Mouse (Mus musculus): ENCODE measurements around the gene Kdm2b. TPM values are rescaled to one million over a fixed set of nuclear protein-coding genes. Genes with fewer than 3 reads are reported as not detected.

Kdm2b gene
- total RNA-seq, 2 experiments from 2014 or later = 25.4 to 27.4 TPM

DNA sequence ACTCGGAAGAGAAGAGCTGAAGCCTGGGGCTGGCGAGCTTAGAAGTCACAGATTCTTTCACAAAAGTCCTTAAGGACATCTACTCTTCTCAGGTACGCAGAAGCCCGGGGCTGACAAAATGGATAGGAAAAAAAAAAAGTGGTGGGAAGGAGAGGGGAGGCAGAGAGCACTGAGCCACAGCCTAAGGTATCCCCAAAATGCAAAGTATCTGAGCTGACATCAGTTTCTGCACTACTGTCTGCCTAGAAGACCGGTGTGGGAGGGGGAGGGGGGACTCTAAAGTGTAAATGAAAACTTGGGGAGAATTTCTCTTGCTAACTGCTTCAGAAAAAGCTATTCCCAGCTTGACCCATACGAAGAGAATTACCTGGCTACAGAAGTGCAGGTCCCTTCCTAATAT lies 91.5 kb downstream of the Kdm2b start:
- Histone ChIP-seq H3K4me3 (no peak overlapping the region), H3K27ac (no peak overlapping the region)
- intact Hi-C loops (cut with DNase I) = no loop called here
- no peak for DNase-seq (ENCODE audit: extremely low spot score in 1 of 2, low spot score in 2 of 2)
- TF ChIP-seq CTCF (IDR thresholded peaks at IDR 0.05) = no peak

DNA sequence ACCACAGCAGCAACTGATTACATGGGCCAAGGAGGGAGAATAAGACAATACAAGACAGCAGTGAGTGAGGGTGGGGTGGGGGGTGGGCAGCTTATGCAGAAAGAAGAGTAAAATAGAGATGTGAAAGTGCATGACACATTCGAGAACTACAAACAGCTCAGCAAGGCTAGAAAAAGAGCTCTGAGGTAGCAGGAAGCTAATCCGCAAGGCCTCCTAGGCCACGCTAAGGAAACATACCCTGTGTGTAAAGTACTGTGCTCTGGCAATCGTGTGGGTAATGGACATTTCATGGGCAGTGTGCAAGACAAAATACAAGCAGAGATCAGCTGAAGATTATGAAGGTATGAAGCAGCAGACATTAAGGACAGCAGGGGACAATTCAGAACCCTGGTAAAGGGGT lies 94.8 kb downstream of the Kdm2b start:
- no peak for TF ChIP-seq CTCF (IDR thresholded peaks at IDR 0.05)
- intact Hi-C loops (cut with DNase I) = no loop called here
- Histone ChIP-seq H3K4me3 (no peak overlapping the region), H3K27ac (no peak overlapping the region)
- DNase-seq (ENCODE audit: extremely low spot score in 1 of 2, low spot score in 2 of 2) = no peak

DNA sequence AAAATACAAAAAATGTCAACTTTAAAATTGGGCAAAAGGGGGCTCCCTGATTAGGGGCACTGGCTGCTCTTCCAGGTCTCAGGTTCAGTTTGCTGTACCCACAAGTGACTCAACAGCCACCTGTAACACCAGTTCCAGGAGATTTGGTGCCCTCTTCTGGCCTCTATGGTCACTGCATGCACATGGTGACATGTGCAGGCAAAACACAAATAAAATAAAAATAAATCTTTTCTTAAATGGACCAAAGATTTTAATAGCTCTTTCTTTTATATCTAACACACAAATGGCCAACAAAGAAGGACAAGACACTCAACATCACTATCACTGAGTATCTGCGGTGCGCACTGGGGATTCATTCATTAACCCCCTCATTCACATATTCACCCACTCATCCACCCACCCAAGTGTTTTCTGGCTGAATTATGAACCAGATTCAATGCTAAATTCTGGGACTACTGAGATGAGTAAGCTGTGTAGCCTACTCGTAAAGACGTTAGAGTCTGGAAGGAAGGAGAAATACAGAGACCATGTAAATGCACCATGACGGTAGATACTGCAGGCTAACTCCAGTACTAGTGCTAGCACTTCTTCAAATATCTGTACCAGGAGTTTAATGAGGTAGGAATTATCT lies 95.5 kb downstream of the Kdm2b start:
- intact Hi-C loops (cut with DNase I) = no loop called here
- TF ChIP-seq CTCF (IDR thresholded peaks at IDR 0.05) = peak; percentile 77
- peak in 1 of 2 experiments; percentile 60 for DNase-seq (ENCODE audit: extremely low spot score in 1 of 2, low spot score in 2 of 2)
- Histone ChIP-seq H3K4me3 (no peak overlapping the region), H3K27ac (no peak overlapping the region)

DNA sequence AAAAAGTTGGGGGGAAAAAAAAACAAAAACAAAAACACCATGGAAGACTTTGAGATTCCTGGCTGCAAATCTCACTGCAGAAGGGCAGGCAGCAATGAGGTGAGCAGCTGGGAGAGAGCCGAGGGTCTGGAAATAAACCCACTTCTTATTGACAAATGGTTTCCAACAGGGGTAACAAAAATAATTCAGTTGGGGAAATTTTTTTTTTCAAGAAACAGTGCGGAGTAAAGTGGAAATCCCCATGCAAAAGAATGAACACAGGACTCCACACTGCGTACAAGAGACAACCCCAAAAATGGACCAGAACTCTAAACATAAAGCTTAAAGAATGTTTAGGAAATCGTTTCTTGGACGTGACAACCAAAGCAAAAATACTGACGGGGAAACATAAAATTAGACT lies 96.4 kb downstream of the Kdm2b start:
- TF ChIP-seq CTCF (IDR thresholded peaks at IDR 0.05) = no peak
- intact Hi-C loops (cut with DNase I) = no loop called here
- DNase-seq (ENCODE audit: extremely low spot score in 1 of 2, low spot score in 2 of 2) = no peak
- no peak overlapping the region for H3K27ac ChIP-seq
- no peak overlapping the region for H3K4me3 ChIP-seq

DNA sequence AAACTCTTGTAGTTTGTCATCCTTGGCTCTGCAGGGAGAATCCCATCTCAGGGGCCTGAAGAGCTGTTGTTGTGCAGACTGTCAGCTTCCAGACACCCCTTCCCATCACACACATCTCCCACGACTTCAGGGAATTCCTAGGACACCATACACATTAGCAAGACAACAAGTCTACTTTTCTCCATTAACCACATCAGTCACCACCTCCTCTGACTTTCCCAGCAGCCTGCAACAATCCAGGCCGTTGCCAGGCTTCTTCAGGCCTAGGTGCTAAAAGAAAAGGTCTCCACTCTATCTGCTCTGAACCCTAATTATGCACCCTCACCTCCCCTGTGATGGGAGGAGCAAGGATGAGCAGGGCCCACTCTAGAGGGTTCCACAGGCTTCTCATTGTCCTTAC lies 99.2 kb downstream of the Kdm2b start:
- no peak for TF ChIP-seq CTCF (IDR thresholded peaks at IDR 0.05)
- no peak overlapping the region for H3K4me3 ChIP-seq
- intact Hi-C loops (cut with DNase I) = no loop called here
- H3K27ac ChIP-seq = no peak overlapping the region
- DNase-seq (ENCODE audit: extremely low spot score in 1 of 2, low spot score in 2 of 2) = no peak

DNA sequence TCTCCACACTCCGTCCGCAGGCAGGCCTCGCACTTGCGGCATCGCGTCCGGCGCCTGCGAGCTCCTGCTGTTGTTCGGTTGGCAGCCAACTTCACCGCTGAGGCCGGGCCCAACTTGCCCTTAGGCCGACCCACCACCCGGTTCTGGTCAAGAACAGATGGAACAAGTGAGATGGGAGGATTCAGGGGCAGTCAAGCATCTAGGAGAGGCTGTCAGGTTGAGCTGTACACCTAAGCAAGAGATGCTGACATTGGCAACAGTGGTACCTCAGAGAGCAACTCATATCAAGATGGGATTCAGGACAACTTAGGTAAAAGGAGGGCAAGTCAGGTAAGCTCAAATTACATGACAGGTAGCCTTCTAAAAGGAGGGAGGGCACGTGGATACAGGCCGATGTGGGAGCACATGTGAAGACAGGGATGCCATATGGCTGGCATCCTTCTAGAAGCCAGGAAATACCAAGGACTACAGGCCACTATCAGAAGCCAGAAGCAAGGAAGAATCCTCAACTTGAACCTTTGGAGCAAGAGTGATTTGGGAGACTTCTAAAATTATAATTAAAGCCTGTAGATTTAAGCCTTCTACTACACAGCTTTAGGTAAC lies 100.9 kb downstream of the Kdm2b start:
- H3K4me3 ChIP-seq = no peak overlapping the region
- TF ChIP-seq CTCF (IDR thresholded peaks at IDR 0.05) = no peak
- intact Hi-C loops (cut with DNase I) = no loop called here

DNA sequence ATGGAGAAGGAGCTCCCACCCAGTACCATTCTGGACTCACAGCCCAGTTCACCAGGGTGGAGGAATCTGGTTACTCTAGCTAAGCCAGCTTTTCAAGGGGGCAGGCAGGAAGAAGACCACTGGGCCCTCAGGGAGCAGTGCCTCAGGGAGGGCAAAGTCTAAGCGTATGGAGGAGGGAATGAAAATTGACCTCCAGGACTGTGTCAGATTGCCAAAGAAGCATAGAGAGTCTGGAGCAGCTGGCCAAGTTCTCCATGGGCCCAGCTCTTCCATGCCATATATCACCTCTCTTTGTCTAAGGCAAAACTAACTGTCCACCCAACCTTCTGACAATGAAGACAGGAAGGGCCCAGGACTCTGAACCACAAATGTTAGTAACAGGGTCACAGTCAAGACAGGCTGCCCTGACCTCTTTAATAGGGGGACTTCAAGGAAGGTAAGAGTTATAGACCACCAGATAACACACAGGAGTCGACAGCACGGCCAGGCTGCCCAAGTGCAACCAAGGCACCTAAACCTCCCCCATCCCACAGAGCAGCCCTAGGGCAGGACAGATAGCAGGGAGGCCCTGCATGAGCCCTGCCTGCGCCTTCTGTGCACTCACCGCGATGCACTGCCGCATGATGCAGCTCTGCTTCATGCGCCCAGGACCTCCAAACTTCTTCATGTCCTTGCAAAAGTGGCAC lies 101.6 kb downstream of the Kdm2b start:
- Histone ChIP-seq H3K27ac (no peak overlapping the region), H3K4me3 (no peak overlapping the region)
- DNase-seq (ENCODE audit: extremely low spot score in 1 of 2, low spot score in 2 of 2) = no peak
- no peak for TF ChIP-seq CTCF (IDR thresholded peaks at IDR 0.05)
- intact Hi-C loops (cut with DNase I) = no loop called here

More for the DNA sequence above, 100.9 kb downstream of the Kdm2b start:
- DNase-seq (ENCODE audit: extremely low spot score in 1 of 2, low spot score in 2 of 2) = no peak
- no peak overlapping the region for H3K27ac ChIP-seq

DNA sequence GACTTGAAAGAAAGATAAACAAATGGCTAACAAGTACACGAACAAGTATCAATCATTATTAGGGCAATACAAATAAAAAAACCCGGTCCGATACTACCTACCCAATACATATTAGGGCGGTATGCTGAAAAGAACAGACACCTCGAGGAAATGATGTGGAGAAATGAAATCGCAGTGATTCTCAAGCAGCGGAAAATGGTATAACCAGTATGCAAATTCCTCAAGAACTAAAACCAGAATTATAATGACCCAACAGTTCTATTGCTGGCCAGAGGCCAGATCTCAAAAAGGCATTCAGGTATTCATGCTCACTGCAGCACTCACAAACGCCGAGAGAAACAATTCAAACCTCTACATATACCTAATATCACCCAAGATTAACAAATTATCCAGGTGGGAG lies 102.6 kb downstream of the Kdm2b start:
- H3K4me3 ChIP-seq = no peak overlapping the region
- no peak for TF ChIP-seq CTCF (IDR thresholded peaks at IDR 0.05)
- H3K27ac ChIP-seq = no peak overlapping the region
- intact Hi-C loops (cut with DNase I) = no loop called here
- DNase-seq (ENCODE audit: extremely low spot score in 1 of 2, low spot score in 2 of 2) = no peak

DNA sequence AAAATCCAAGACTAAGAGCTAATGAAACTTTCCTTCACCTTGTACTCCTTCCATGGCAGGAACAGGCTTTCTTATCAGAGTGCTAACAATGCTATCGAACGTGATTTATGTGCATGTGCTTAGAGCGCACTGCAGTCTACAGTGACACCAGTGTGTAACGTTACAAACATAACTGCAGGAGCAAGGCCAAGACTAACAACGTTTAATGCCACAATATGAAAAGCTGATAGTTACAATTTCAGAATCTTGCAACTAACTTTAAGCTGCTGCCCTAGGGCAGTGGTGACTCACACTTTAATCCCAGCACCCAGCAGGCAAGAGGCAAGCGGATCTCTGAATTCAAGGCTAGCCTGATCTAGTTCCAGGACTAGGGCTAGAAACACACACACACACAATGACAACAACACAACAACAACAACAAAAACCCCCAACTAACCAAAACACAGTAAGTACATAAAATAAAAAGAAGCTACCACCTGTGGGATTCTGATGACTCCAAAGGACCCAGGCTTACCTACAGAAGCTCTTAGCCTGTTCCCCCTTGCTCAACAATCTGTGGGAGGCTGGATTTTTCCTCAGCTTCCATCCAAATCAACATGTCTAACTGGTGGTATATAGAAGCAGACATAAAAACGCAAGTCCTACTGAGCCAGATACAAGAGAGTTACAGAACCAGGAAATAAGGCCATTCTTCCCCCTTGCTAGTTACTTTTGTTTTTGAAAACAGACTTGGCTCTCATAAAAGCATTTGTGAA lies 104.9 kb downstream of the Kdm2b start:
- no peak for TF ChIP-seq CTCF (IDR thresholded peaks at IDR 0.05)
- no peak overlapping the region for H3K27ac ChIP-seq
- intact Hi-C loops (cut with DNase I) = no loop called here
- DNase-seq (ENCODE audit: extremely low spot score in 1 of 2, low spot score in 2 of 2) = no peak
- no peak overlapping the region for H3K4me3 ChIP-seq

DNA sequence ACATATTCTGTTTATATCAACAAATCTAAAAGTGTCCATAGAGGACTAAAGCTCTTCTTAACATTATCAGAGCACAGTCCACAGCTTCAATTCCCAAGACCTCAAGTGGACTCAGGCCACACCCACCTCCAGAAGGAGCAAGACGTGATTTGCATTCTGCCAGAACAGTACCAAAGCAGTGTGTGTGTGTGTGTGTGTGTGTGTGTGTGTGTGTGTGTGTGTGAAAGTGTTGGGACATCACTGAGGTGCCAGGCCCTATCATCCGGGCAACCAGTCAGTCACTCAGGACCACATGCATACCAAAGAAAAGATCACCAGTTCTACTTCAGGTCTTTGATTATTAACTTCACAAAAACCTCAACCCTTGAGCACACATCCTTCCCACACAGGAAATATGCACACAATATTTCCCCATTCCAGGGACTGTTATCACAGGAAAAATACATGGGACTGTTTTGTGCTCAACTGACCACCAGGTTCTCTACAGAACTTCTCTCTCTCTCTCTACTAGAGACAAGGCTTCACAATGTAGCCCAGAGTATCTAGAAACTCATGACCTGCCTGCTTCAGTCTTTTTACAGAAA lies 105.9 kb downstream of the Kdm2b start:
- no peak for TF ChIP-seq CTCF (IDR thresholded peaks at IDR 0.05)
- intact Hi-C loops (cut with DNase I) = no loop called here
- H3K4me3 ChIP-seq = no peak overlapping the region
- no peak overlapping the region for H3K27ac ChIP-seq
- no peak for DNase-seq (ENCODE audit: extremely low spot score in 1 of 2, low spot score in 2 of 2)

DNA sequence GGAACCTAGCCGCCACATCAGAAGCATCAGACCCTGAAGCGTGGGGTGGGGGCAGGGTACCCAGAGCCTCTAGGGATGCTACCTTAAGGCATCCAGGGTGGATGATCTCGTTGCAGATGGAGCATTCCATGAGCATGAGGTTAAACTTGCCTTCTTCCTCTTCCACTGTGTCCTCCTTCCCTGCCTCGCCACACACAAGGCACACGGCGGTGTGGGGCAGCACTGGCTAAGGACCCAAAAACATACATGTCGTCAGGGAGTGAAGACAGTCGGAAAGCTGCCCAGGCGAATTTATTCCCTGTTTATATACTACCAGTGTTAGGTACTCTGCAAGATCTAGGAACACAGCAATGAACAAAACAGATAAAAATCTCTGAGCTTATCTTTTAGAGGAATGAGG lies 106.4 kb downstream of the Kdm2b start:
- intact Hi-C loops (cut with DNase I) = no loop called here
- TF ChIP-seq CTCF (IDR thresholded peaks at IDR 0.05) = no peak
- H3K4me3 ChIP-seq = no peak overlapping the region

More for the DNA sequence above, 106.4 kb downstream of the Kdm2b start:
- no peak for DNase-seq (ENCODE audit: extremely low spot score in 1 of 2, low spot score in 2 of 2)
- H3K27ac ChIP-seq = no peak overlapping the region

Measured in left cerebral cortex, adult 2 months (tissue).